Mouse (Mus musculus) liver, embryonic 12.5 days (tissue): ENCODE measurements around the gene Serpina11. TPM values are rescaled to one million over a fixed set of nuclear protein-coding genes. Genes with fewer than 3 reads are reported as not detected.

ENCODE experiments used
- ATAC-seq: fragments of 200-750 bp; cut with Nextera tagmentation; 2 replicates; pipeline ENCODE4 v1.8.0; 2017; ENCODE audit warnings: moderate number of reproducible peaks, mild to moderate bottlenecking, moderate library complexity
- H3K27ac ChIP-seq: fragments of 300-500 bp; sonication (generic); 2 replicates; pipeline ENCODE4 v1.5.1; 2016; ENCODE audit warnings: mild to moderate bottlenecking
- H3K27me3 ChIP-seq: fragments of 300-500 bp; sonication (generic); replicated peaks from 2 replicates; pipeline ENCODE4 v1.6.1; 2016; ENCODE audit warnings: mild to moderate bottlenecking, moderate library complexity
- H3K36me3 ChIP-seq: fragments of 300-500 bp; sonication (generic); 2 replicates; pipeline ENCODE4 v1.6.1; 2016; ENCODE audit warnings: mild to moderate bottlenecking, moderate library complexity
- H3K4me1 ChIP-seq: fragments of 300-500 bp; sonication (generic); 2 replicates; pipeline ENCODE4 v1.6.1; 2016
- H3K4me2 ChIP-seq: fragments of 300-500 bp; sonication (generic); 2 replicates; pipeline ENCODE4 v1.6.1; 2016; ENCODE audit warnings: mild to moderate bottlenecking, moderate library complexity
- H3K4me3 ChIP-seq: fragments of 300-500 bp; sonication (generic); 2 replicates; pipeline ENCODE4 v1.5.1; 2016; ENCODE audit warnings: mild to moderate bottlenecking, moderate library complexity
- H3K9ac ChIP-seq: fragments of 300-500 bp; sonication (generic); 2 replicates; pipeline ENCODE4 v1.6.1; 2016; ENCODE audit warnings: mild to moderate bottlenecking, moderate library complexity
- H3K9me3 ChIP-seq: fragments of 300-500 bp; sonication (generic); replicated peaks from 2 replicates; pipeline ENCODE4 v1.6.1; 2016; ENCODE audit warnings: mild to moderate bottlenecking, moderate library complexity
- WGBS: fragments of 180-500 bp; shearing (Covaris S2); methylation state at CpG from one replicate; pipeline ENCODE4 v1.1.7; 2016; ENCODE audit not compliant: insufficient replicate concordance; 5-methylcytosine and 5-hydroxymethylcytosine counted together
- polyA plus RNA-seq: library from polyadenylated mRNA; unstranded; fragments of >200 nt; fragmentation: Nextera tagmentation; extraction: Ambion mirVana; gene quantifications from 2 replicates; pipeline ENCODE4 v1.2.1, GENCODE M21; 2016

Serpina11 gene
- polyA plus RNA-seq, 1 experiment from 2014 or later: 3.2 TPM

GRCm38 (mm10) chr12:103995292-103996072 lies 5.7 kb upstream of the Serpina11 start:
- H3K9ac ChIP-seq: no peak overlapping the region
- no peaks in the 10 kb centered on the region for H3K9me3 ChIP-seq
- no peaks in the 10 kb centered on the region for H3K36me3 ChIP-seq
- ATAC-seq: no peak
- WGBS: 25% methylated on average over 5 of the region's 5 CpGs
- H3K4me2 ChIP-seq: no peak overlapping the region
- H3K4me3 ChIP-seq: no peak overlapping the region
- no peak overlapping the region for H3K27ac ChIP-seq
- no peaks in the 10 kb centered on the region for H3K27me3 ChIP-seq
- no peaks in the 10 kb centered on the region for H3K4me1 ChIP-seq

GRCm38 (mm10) chr12:103992945-103993344 lies 3.2 kb upstream of the Serpina11 start:
- ATAC-seq: no peak
- no peak overlapping the region for H3K27ac ChIP-seq
- H3K27me3 ChIP-seq: no peaks in the 10 kb centered on the region
- H3K4me1 ChIP-seq: no peaks in the 10 kb centered on the region; the same call in 1 of the 2 replicates
- no peaks in the 10 kb centered on the region for H3K36me3 ChIP-seq
- 39% methylated on average over 7 of the region's 7 CpGs for WGBS
- no peak overlapping the region for H3K4me3 ChIP-seq
- H3K4me2 ChIP-seq: no peak overlapping the region
- no peaks in the 10 kb centered on the region for H3K9me3 ChIP-seq
- H3K9ac ChIP-seq: no peak overlapping the region

GRCm38 (mm10) chr12:103989514-103989767 lies 316 bp downstream of the Serpina11 start:
- Histone ChIP-seq H3K9ac (no peak overlapping the region), H3K4me2 (no peak overlapping the region), H3K36me3 (no peaks in the 10 kb centered on the region), H3K4me3 (no peak overlapping the region), H3K9me3 (no peaks in the 10 kb centered on the region), H3K4me1 (no peaks in the 10 kb centered on the region; the same call in 1 of the 2 replicates), H3K27me3 (no peaks in the 10 kb centered on the region), H3K27ac (peak overlapping the region; percentile 69; the same call in 1 of the 2 replicates)
- WGBS: 61% methylated on average over 2 of the region's 2 CpGs
- ATAC-seq: no peak

- H3K9ac ChIP-seq: no peak overlapping the region
- peak overlapping the region; percentile 69 for H3K27ac ChIP-seq
- no peaks in the 10 kb centered on the region for H3K27me3 ChIP-seq
- 41% methylated on average over 14 of the region's 14 CpGs for WGBS
- H3K4me2 ChIP-seq: no peak overlapping the region
- no peak overlapping the region for H3K4me3 ChIP-seq
- no peaks in the 10 kb centered on the region for H3K36me3 ChIP-seq
- H3K4me1 ChIP-seq: no peaks in the 10 kb centered on the region; the same call in 1 of the 2 replicates
- peak; percentile 66 for ATAC-seq
- no peaks in the 10 kb centered on the region for H3K9me3 ChIP-seq
These were observed 823 bp downstream of the Serpina11 start for GRCm38 (mm10) chr12:103988754-103989513.

GRCm38 (mm10) chr12:103985868-103986267 lies 3.9 kb downstream of the Serpina11 start:
- Histone ChIP-seq H3K27ac (no peak overlapping the region), H3K36me3 (no peaks in the 10 kb centered on the region), H3K4me2 (no peak overlapping the region), H3K27me3 (no peaks in the 10 kb centered on the region), H3K9me3 (no peaks in the 10 kb centered on the region), H3K4me1 (no peaks in the 10 kb centered on the region; the same call in 1 of the 2 replicates), H3K9ac (no peak overlapping the region), H3K4me3 (no peak overlapping the region)
- ATAC-seq: no peak
- WGBS: 42% methylated on average over 5 of the region's 5 CpGs

- Histone ChIP-seq H3K36me3 (no peaks in the 10 kb centered on the region), H3K9ac (no peak overlapping the region), H3K4me3 (no peak overlapping the region), H3K4me1 (no peaks in the 10 kb centered on the region; the same call in 1 of the 2 replicates), H3K27ac (no peak overlapping the region), H3K4me2 (no peak overlapping the region), H3K27me3 (no peaks in the 10 kb centered on the region), H3K9me3 (no peaks in the 10 kb centered on the region)
- WGBS: 55% methylated on average over 4 of the region's 4 CpGs
- ATAC-seq: no peak
These were observed 4.8 kb downstream of the Serpina11 start for GRCm38 (mm10) chr12:103984935-103985334.

GRCm38 (mm10) chr12:103981646-103982360 lies 8.0 kb downstream of the Serpina11 start:
- H3K27me3 ChIP-seq: no peaks in the 10 kb centered on the region
- no peak overlapping the region for H3K4me3 ChIP-seq
- no peaks in the 10 kb centered on the region for H3K4me1 ChIP-seq
- H3K9me3 ChIP-seq: no peaks in the 10 kb centered on the region
- WGBS: 51% methylated on average over 7 of the region's 7 CpGs
- no peak overlapping the region for H3K9ac ChIP-seq
- ATAC-seq: no peak
- H3K36me3 ChIP-seq: no peaks in the 10 kb centered on the region
- no peak overlapping the region for H3K4me2 ChIP-seq
- H3K27ac ChIP-seq: no peak overlapping the region

GRCm38 (mm10) chr12:103978294-103978693 lies 11.5 kb downstream of the Serpina11 start:
- Histone ChIP-seq H3K4me2 (no peak overlapping the region), H3K36me3 (no peaks in the 10 kb centered on the region), H3K27ac (no peak overlapping the region), H3K4me1 (no peaks in the 10 kb centered on the region), H3K4me3 (no peak overlapping the region), H3K27me3 (no peaks in the 10 kb centered on the region), H3K9ac (no peak overlapping the region), H3K9me3 (no peaks in the 10 kb centered on the region)
- ATAC-seq: no peak
- 76% methylated on average over 10 of the region's 10 CpGs for WGBS

- ATAC-seq: no peak
- Histone ChIP-seq H3K9me3 (no peaks in the 10 kb centered on the region), H3K27ac (no peak overlapping the region), H3K4me2 (no peak overlapping the region), H3K4me1 (no peaks in the 10 kb centered on the region), H3K9ac (no peak overlapping the region), H3K36me3 (no peaks in the 10 kb centered on the region), H3K27me3 (no peaks in the 10 kb centered on the region), H3K4me3 (no peak overlapping the region)
- WGBS: 24% methylated on average over 5 of the region's 5 CpGs
These were observed 11.9 kb downstream of the Serpina11 start for GRCm38 (mm10) chr12:103977846-103978245.

- Histone ChIP-seq H3K9me3 (0 out of 2 replicates have a peak, but pooled peaks cover 3% of the 10 kb centered on the region), H3K36me3 (no peaks in the 10 kb centered on the region), H3K4me2 (no peak overlapping the region), H3K4me1 (no peaks in the 10 kb centered on the region), H3K9ac (no peak overlapping the region), H3K27me3 (no peaks in the 10 kb centered on the region), H3K27ac (no peak overlapping the region), H3K4me3 (no peak overlapping the region)
- WGBS: 55% methylated on average over 3 of the region's 3 CpGs
- ATAC-seq: no peak
These were observed 12.7 kb downstream of the Serpina11 start for GRCm38 (mm10) chr12:103977060-103977459.

GRCm38 (mm10) chr12:103971080-103971479 lies 18.7 kb downstream of the Serpina11 start:
- Histone ChIP-seq H3K36me3 (no peaks in the 10 kb centered on the region), H3K4me1 (no peaks in the 10 kb centered on the region), H3K4me3 (no peak overlapping the region), H3K4me2 (no peak overlapping the region), H3K27ac (no peak overlapping the region), H3K27me3 (no peaks in the 10 kb centered on the region), H3K9me3 (peaks cover 23% of the 10 kb centered on the region; the same call in 1 of the 2 replicates), H3K9ac (no peak overlapping the region)
- 66% methylated on average over 4 of the region's 4 CpGs for WGBS
- no peak for ATAC-seq

- Histone ChIP-seq H3K36me3 (no peaks in the 10 kb centered on the region), H3K4me3 (no peak overlapping the region), H3K4me1 (no peaks in the 10 kb centered on the region), H3K9ac (no peak overlapping the region), H3K9me3 (peaks cover 25% of the 10 kb centered on the region; the same call in 1 of the 2 replicates), H3K27ac (no peak overlapping the region), H3K27me3 (no peaks in the 10 kb centered on the region), H3K4me2 (no peak overlapping the region)
- WGBS: 72% methylated on average over 9 of the region's 9 CpGs
- ATAC-seq: no peak
These were observed 20.1 kb downstream of the Serpina11 start for GRCm38 (mm10) chr12:103969577-103970116.
